Mouse (Mus musculus) megakaryocyte, adult 5-6 weeks (primary cell): Measurements from ENCODE around the gene Hist3h2ba. TPM values are rescaled to one million over a fixed set of nuclear protein-coding genes. Genes with fewer than 3 reads are reported as not detected.
A peak's percentile ranks its signal among the peaks of the same experiment; 100 is the strongest.

ENCODE experiments used
- ATAC-seq: 2 replicates; pipeline ENCODE4 v1.8.0; 2016; ENCODE audit warnings: mild to moderate bottlenecking, inconsistent platforms; ENCODE audit not compliant: poor library complexity, severe bottlenecking
- total RNA-seq, 2 experiments: library from RNA; stranded (forward) in 1 of 2; stranded (reverse) in 1 of 2; fragments of 153-499, 151-499 nt in 1 of 2; fragments of 221-1000, 200-1000 nt in 1 of 2; gene quantifications; 2 replicates each; pipeline versions ENCODE4 v1.2.3 to v1.2.4; 2015 to 2017

The Hist3h2ba gene
- total RNA-seq, 2 experiments from 2014 or later = 4.6 to 5.4 TPM

DNA sequence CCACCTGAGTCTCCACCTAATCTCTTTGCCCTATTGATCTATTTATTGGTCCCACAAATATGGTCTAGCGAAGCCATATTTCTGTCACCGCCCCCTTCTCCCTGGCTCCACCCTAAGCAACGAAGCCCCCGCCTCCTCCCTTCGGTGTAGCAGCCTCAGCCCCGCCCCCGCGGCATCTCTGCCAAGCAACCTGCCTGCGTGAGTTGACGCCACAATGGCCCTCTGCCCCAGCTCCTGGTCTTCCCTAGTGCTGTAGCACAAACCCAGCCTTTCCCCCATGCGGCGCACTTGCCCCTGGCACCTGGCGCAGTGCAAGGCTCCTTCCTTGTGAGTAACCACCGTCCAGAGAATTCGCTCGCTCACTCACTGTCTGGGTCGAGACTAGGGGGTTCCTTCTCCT lies 14.8 kb downstream of the Hist3h2ba start:
- no peak for ATAC-seq

DNA sequence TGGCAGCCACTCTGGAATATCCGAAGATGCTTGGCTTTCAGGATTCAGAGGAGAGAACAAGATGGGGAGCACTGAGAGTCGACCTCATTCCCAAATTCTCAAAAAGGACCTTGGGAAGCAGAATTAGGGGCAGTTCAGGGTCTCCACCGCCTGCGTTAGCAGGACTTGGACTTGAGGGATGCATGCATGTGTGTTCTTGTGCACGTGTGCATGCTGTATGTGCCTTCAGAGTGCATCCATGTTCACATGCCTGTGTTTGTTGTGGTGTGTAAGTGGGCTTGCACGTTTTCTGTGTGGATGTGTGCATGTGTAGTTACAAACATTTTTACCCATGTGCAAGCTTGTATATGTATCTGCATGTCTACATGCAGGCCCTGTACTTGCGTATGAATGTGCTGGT lies 15.5 kb downstream of the Hist3h2ba start:
- no peak for ATAC-seq

DNA sequence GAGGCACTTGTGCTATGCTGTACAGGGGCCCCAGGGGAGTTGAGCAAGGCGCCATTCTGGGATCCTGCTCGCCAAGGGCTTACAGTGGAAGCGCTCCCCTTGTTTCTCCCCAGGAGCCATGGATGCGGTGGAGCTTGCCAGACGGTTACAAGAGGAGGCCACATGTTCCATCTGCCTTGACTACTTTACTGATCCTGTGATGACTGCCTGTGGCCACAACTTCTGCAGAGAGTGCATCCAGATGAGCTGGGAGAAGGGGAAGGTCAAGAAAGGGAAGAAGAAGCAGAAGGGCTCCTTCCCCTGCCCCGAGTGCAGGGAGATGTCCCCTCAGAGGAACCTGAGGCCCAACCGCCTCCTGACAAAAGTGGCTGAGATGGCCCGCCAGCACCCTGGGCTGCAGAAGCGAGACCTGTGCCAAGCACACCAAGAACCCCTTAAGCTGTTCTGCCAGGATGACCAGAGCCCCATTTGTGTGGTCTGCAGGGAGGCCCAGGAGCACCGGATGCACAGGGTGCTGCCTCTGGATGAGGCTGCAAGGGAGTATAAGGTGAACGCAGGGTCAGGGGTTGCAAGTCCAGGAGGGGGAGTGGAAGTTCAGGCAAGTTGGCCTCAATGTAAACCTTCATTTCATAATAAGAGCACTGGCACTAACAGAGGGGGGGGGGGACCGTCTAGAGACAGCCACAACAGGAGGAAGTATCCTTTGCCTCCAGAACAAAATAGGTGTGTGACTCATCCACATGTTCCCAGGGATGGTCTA lies 16.5 kb downstream of the Hist3h2ba start:
- ATAC-seq = peak; percentile 29

DNA sequence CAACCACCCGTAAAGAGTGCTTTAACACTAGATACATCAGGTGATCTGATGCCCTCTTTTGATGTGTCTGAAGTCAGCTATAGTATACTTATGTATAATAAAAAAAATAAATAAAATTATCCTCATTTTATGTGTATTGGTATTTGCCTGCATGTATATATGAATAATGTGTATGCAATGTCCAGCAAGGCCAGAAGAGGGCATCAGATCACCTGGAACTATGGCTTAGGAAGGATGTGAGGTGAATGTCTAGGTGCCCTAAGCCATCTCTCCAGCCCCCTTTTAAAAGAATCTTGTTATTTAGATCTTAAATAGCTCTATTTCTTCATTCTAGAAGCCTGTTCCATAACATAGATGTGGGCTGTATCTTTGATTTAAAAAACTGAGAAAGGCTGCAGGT lies 18.6 kb downstream of the Hist3h2ba start:
- ATAC-seq = peak; percentile 70

DNA sequence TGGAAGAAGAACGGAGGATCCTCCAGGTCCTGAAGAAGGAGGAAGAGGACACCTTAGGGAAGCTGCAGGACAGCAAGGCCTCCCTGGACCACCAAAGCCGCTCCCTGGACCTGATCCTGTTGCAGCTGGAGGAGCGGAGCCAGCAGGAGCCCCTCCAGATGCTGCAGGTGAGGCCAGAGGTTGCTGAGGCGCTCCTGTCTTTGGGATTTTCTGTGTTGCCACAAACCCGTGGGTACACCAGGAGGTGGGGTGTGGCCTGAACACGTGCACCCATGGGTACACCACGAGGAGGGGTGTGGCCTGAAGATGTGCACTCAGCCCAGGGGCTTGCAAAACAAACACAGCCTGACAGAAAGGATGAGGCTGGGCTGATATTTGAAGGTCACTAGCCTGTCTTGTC lies 19.8 kb downstream of the Hist3h2ba start:
- ATAC-seq = no peak

DNA sequence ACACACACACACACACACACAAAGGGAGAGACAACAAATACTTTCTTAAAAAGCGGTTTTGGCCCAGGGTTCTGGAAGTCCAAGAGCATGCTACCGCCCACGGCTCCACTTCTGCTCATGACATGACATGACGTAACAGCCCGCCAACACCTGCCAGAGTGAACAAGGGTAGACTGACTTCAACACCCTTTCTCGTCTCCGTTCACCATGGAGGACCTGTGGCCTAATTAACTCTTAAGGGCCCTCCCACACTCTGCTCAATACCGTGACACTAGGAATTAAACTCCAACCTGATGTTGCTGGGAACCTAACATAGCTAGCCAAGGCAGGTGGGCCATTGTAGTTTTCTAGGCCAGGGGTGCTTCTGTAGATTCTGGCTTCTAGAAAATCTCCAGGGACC lies 20.3 kb downstream of the Hist3h2ba start:
- no peak for ATAC-seq

DNA sequence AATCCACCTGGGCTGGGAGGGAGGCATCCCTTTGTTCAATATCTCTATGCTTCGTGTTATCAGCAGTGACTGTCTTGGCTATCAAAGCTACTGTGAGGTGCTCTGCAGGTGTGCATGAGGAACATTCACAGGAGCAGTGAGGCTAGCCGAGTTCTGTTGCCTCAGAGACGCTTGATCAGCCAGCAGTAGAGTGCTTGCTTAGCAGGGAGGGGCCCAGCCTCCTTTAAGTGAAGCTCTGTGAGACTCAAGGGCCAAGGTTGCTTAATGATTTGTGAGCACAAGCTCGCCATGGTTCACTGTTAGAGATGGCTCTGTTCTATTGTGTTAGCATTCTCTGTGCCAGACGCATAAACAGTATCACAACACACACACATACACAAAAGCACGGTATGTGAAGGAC lies 20.9 kb downstream of the Hist3h2ba start:
- ATAC-seq = no peak

DNA sequence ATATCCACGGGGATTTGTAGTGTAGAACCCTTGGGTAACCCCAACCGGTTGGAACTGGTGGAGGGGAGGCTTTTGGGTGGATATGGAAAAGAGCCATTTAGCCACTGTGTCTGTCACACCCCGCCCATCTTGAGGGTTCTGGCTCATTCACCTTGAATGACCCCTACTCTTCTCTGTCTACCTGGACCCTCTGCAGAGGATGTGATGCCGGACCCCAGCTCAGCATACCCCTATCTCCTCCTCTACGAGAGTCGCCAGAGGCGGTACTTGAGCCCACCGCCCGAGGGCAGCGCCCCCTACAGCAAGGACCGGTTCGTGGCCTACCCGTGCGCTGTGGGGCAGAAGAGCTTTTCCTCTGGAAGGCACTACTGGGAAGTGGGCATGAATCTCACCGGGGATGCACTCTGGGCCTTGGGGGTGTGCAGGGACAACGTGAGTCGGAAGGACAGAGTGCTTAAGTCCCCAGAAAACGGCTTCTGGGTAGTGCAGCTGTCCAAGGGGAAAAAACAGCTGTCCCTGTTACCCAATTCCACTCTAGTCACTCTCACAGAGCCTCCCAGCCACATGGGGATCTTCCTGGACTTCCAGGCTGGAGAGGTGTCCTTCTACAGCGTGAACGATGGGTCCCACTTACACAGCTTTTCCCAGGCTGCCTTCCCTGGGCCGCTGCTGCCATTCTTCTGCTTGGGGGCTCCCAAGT lies 22.3 kb downstream of the Hist3h2ba start:
- ATAC-seq = no peak

DNA sequence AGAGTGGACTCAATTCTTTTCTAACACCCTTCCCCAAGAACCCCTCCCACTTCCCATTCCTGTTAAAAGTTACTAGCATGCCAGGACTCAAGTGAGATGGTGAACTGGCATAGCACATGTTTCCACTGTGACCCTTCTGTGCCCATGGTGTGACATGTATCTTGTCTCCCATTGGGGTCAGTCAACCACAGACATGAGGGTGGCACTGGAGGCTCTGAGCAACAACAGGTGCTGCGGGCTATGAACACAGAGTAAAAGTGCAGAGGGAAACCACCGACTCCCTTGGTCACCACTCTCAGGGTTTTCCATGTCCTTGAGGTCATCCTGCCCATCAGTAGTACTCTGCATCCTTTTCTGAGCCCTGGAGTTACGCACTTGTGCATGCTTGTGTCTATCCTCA lies 23.1 kb downstream of the Hist3h2ba start:
- no peak for ATAC-seq

DNA sequence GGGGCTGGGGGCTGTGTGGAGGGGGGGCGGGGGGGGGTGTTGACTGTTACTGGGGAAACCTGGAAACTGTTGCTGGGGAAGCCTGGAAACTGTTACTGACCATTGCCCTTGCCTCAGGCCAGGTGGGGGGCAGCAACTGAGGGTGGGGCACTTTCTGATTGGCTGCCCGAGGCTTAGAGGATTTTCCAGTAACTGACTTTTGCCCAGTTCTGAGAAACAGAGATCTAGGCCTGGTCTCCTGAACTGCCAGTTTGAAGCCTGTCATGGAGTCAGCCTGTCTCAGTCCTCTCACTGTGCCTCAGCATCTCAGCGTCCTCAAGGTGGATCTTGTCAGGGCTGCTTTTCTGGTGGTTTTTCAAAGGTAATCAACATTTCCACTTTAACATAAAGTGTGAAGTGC lies 25.7 kb downstream of the Hist3h2ba start:
- ATAC-seq = no peak

DNA sequence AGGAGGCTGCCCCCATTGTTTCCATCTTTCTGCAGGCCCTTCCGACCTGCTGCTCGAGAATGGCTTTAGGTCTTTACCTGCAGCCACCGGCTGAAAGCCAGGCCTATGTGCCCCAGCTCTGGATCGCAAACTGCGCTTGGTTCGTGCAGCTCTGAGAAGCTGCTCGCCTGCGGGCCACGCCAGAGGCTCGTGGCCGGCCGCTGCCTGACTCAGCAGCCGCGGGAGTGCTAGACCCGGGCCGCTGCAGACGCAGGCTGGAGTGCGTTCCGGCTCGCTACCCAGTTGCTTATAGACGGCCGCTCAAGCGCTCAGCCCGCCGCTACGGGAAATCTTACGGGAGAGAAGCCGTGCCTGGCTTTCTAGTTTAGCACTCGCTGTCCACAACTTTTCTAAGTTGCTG lies 28.4 kb downstream of the Hist3h2ba start:
- peak; percentile 34; the same call in 1 of the 2 replicates for ATAC-seq

DNA sequence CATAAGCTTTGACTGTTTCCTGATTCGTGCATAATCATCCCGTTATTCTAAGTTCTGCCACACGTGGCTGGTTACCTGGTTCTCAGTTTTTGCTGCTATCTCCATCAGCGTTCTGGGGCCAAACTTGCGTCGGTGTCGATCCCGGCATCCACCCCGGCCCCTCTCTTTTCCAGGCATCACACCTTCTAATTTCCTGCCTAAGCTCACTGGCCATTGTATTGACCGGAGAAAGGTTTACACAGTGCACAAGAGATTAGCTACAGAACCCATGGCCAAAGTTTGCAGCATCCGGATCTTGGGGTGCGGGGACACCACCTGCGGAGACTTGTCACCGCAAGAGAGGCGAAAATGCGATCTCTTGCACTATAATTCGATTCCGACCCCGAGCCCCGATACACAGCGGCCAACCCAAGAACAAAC lies 28.9 kb downstream of the Hist3h2ba start:
- peak; percentile 16; the same call in 1 of the 2 replicates for ATAC-seq

DNA sequence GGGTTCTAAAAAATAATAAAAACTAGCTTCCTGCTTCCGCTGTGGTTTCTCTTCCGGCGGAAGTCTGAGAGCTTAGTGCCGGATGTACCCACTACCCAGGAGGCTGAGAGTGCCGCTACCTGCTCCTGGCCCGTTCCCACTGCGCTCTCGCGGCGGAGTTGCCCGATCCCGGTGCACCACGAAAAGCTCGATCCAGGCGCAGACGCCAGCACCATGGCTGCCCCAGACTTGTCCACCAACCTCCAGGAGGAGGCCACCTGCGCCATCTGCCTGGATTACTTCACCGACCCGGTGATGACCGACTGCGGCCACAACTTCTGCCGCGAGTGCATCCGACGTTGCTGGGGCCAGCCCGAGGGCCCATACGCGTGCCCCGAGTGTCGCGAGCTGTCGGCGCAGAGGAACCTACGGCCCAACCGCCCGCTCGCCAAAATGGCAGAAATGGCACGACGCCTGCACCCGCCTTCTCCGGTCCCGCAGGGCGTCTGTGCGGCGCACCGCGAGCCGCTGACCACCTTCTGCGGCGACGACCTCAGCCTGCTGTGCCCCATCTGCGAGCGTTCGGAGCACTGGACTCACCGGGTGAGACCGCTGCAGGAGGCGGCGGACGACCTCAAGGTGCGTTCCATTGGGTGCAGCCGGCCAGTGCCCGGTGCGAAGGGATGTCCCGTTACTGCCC lies 29.4 kb downstream of the Hist3h2ba start, which contains the start of gene Trim11:
Gene Trim11, plus strand, starts transcription at position 67 of the 679 bp plus-strand sequence.
- peak; percentile 42 for ATAC-seq

DNA sequence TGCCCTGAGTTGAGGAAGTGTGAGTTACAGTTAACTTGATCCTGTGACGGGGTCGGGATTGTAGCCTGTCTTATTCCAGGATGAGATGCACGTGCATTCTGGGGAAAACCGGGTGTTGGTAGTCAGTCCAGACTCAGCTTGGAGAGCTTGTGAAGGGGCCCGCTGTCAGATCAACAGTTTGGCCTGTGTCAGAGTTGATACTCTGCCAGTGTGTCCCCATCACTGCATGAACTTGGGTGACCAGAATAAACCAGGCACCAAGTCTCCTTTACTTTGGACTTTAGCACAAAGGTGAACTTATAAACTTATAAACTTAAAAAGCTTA lies 29.9 kb downstream of the Hist3h2ba start:
- no peak for ATAC-seq

DNA sequence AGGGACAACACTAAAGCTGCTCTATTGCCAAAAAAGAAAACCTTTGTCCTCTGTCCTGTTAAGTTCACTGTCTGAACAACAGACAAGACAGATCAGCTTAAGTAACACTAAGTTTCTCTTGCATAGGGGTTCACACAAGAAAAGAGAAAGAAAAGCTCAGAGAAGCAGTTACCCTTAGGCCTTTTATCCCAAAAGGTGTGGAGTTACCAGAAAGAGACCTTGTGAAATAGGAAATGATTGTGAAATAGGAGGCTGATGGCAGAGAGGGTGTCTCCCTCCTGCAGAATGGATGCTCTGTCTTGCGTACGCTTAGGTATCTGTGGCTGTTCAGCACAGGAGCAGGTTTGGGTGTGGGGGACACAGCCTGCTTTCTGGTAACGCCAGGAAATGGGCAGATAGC lies 30.5 kb downstream of the Hist3h2ba start:
- peak; percentile 14; the same call in 1 of the 2 replicates for ATAC-seq

DNA sequence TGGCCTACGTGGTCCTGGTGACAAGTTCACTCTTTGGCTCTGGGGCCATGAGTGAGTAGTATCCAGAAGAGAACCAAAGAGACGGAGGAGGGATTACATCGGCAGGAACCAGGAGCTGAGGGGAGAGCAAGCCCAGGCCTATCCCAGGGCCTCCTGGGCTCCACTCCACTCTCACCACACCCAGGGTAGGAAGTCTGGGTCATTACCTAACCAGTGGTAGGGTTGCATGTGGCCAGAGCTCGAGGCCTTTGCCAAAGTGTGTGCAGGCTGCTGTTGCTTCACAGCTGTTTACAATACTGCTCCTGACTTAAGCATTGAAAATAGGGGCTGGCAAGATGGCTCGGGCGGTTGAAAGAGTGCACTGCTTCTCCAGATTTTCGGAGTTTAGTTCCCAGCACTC lies 30.9 kb downstream of the Hist3h2ba start:
- ATAC-seq = peak; percentile 59

DNA sequence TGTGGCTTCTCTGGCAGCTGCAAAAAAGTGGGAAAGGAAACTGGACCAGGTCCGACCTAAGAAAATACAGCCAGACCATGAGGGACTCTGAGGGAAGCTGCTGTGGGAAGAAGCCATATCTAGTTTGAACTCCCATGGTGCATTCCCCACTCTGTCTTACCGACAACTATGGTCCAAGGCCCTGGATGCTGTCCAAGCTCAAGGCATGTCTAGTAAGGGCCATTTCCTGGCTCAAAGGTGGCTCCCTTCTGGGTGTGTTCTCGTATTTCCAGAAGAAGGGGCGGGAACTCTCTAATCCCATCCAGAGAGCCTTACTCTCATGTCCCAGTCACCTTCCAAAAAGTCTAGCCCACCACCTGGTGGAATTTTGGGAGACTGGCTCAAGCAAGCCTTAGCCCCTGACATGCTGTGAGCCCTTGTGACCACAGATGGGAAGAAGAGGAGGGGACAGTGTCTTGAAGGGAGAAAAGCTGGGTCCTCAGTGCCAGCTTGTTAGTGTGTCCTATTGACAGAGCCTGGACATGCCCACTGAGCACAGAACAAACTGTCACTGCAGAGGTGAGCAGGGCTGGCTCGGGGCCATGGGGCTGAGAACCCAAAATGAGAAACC lies 31.8 kb downstream of the Hist3h2ba start:
- no peak for ATAC-seq

DNA sequence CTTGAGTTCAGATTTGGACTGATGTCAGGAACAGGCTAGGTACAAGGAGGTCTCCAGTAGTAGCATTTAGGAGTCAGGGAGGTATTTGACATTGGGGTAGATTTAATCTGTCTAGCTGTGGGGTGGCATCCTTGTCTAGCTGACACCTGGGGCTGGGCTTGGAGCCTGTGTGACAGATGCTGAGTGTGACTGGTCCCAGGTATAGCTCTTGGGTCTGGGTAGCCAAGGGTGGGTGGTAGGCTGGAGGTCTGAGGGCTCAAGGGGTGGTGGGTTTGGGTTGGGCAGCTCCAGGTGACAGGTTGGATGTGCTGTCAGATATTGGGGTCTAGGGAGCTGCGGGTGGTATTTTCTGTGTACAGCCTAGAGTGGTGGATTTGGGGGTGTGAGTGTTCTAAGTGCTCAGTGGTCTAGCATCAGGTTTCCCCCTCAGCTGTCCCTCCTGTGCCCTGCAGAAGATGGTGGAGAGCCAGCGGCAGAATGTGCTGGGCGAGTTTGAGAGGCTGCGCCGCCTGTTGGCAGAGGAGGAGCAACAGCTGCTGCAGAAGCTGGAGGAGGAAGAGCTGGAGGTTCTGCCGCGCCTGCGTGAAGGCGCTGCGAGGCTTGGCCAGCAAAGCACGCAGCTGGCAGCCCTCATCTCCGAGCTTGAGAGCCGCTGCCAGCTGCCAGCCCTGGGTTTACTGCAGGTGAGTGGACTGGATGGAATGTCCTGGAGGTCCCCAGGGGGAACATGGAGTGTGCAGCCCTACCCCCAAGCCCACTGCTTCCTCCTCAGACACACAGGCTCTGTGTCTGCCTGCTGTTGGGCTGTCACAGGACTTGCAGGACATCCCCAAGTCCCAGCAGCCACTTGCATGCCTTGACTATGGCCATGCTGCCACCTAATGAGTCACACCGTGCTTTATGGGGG lies 33.1 kb downstream of the Hist3h2ba start:
- ATAC-seq = peak; percentile 64

DNA sequence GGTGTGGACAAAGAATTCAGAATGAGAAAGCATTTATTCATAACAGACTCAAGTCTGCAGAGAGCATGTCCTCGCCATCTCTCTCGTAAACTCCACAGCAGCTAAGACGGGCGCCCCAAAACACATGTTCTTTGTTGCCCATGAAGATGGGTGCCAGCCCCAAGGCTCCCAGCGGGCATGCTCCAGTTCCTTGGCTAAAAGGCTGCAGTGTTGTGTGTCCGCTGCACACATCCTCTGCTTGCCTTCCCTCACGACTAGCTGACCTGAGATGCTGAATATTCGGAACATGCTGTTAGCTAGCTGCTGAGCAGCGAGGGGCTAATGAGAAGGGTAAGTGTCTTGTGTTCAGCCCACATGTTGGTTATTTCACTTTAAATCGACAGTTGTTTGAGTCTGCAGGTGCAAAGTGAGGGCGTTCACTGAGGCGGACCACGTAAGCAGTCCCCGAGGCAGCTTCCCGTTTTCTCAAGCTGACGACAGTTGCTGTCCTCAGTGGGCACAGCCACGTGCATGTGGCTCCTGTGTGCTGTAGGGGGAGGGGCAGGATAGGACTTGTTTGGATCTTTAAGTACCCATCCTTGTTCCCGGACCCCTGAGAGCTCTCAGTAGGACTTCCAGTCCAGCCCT lies 33.9 kb downstream of the Hist3h2ba start:
- ATAC-seq = peak; percentile 38; the same call in 1 of the 2 replicates
